Mouse (Mus musculus): ENCODE measurements around the gene Shc3. TPM values are rescaled to one million over a fixed set of nuclear protein-coding genes. Genes with fewer than 3 reads are reported as not detected.

Gene Shc3
- total and polyA plus RNA-seq, 3 experiments = not detected

DNA sequence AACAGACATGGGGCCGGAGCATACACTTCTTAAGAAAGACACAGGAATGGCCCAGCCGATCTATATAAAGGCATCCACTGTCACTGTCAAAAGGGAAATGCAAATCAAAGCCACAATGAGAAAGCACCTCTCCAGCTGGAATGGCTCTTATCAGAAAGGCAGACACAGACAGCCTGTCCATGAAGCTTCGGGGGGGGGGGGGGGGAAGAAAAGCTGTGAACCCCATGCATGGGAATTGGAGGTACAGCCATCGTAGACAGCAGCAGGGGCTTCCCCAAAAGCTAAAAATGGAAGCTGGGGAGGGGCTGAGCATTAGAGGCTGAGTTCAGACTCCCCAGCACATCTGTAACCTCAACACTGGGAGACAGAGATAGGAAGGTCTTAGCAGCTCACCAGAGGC, 181.3 kb downstream of the Shc3 start:
- Histone ChIP-seq H3K9me3 (replicated peaks; ENCODE audit: insufficient read depth, low read length) (no peaks in the 10 kb centered on the region), H3K9ac (ENCODE audit: control insufficient read depth, low read depth, low read length, poor library complexity, severe bottlenecking) (no peak overlapping the region), H3K27me3 (ENCODE audit: control insufficient read depth in 1 of 2, insufficient read depth in 2 of 2, low read length in 2 of 2) (no peaks in the 10 kb centered on the region), H3K27ac (ENCODE audit: control insufficient read depth, low read depth, low read length) (no peak overlapping the region), H3K79me2 (ENCODE audit: control insufficient read depth, insufficient read depth, low read length, poor library complexity) (no peaks in the 10 kb centered on the region), H3K36me3 (ENCODE audit: control insufficient read depth in 1 of 2, insufficient read depth in 2 of 2, low read length in 2 of 2) (no peaks in the 10 kb centered on the region), H3K4me1 (ENCODE audit: control insufficient read depth in 1 of 2, insufficient read depth in 2 of 2, low read length in 2 of 2) (no peaks in the 10 kb centered on the region), H3K4me3 (ENCODE audit: control insufficient read depth in 1 of 2, insufficient read depth in 1 of 2, low read depth in 2 of 2, low read length in 2 of 2) (no peak overlapping the region)
- DNase-seq (ENCODE audit: low read depth, low spot score) = no peak
- no peak for TF ChIP-seq TAL1 (IDR thresholded peaks at IDR 0.05; ENCODE audit: low read length)
- no peak for TF ChIP-seq ZNF384 (IDR thresholded peaks at IDR 0.05; ENCODE audit: low read depth, low read length)
- no peak for TF ChIP-seq MAFK (IDR thresholded peaks at IDR 0.05; ENCODE audit: borderline replicate concordance, low read depth, low read length)
- no peak for TF ChIP-seq E2F4 (IDR thresholded peaks at IDR 0.05; ENCODE audit: borderline replicate concordance, low read depth, low read length)
- TF ChIP-seq TCF12 (IDR thresholded peaks at IDR 0.05; ENCODE audit: low read depth, low read length) = no peak
- no peak for TF ChIP-seq NRF1 (IDR thresholded peaks at IDR 0.05; ENCODE audit: insufficient read depth, low read depth, low read length, poor library complexity, severe bottlenecking)
- TF ChIP-seq RCOR1 (IDR thresholded peaks at IDR 0.05; ENCODE audit: low read depth, low read length) = no peak
- TF ChIP-seq ZC3H11A (IDR thresholded peaks at IDR 0.05; ENCODE audit: low read depth, low read length) = no peak
- no peak for TF ChIP-seq USF2 (IDR thresholded peaks at IDR 0.05; ENCODE audit: borderline replicate concordance in 1 of 2, insufficient read depth in 1 of 2, low read depth in 1 of 2, low read length in 2 of 2)
- TF ChIP-seq POLR2A (IDR thresholded peaks at IDR 0.05; ENCODE audit: control insufficient read depth in 1 of 2, insufficient read depth in 1 of 2, low read depth in 1 of 2, low read length in 2 of 2, poor library complexity in 1 of 2) = no peak
- no peak for TF ChIP-seq BHLHE40 (IDR thresholded peaks at IDR 0.05; ENCODE audit: borderline replicate concordance, low read depth, low read length)

DNA sequence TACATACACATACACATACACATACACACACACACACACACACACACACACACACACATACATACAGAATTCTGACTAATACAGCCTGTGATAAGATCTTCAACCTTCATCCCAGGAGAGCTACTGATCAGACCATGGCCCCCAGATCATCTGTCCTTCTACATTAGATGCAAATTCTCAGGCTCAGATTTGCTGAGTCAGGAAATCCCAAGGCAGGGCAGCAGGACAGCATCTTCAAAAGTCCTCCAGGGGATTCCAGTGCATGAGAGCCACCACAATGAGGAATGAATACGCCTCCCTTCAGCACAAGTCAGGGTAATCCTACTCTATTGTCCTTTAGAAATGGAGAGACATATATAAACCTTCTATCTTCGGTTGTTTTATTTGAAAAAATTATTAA, 184.3 kb downstream of the Shc3 start:
- no peak overlapping the region for H3K27ac ChIP-seq (ENCODE audit: control insufficient read depth, low read depth, low read length)
- no peaks in the 10 kb centered on the region for H3K36me3 ChIP-seq (ENCODE audit: control insufficient read depth in 1 of 2, insufficient read depth in 2 of 2, low read length in 2 of 2)

GRCm38 (mm10) chr13:51381498-51381897, 187.7 kb downstream of the Shc3 start:
- DNase-seq (ENCODE audit: low read depth, low spot score) = no peak
- no peaks in the 10 kb centered on the region for H3K36me3 ChIP-seq (ENCODE audit: control insufficient read depth in 1 of 2, insufficient read depth in 2 of 2, low read length in 2 of 2)
- no peaks in the 10 kb centered on the region for H3K9me3 ChIP-seq (replicated peaks; ENCODE audit: insufficient read depth, low read length)
- TF ChIP-seq ZNF384 (IDR thresholded peaks at IDR 0.05; ENCODE audit: low read depth, low read length) = no peak
- TF ChIP-seq USF2 (IDR thresholded peaks at IDR 0.05; ENCODE audit: borderline replicate concordance in 1 of 2, insufficient read depth in 1 of 2, low read depth in 1 of 2, low read length in 2 of 2) = no peak
- no peak for TF ChIP-seq POLR2AphosphoS2 (IDR thresholded peaks at IDR 0.05; ENCODE audit: low read length)
- no peak for TF ChIP-seq ETS1 (IDR thresholded peaks at IDR 0.05; ENCODE audit: low read depth, low read length)
- no peak for TF ChIP-seq BHLHE40 (IDR thresholded peaks at IDR 0.05; ENCODE audit: borderline replicate concordance, low read depth, low read length)
- TF ChIP-seq TCF12 (IDR thresholded peaks at IDR 0.05; ENCODE audit: low read depth, low read length) = no peak
- TF ChIP-seq CHD1 (IDR thresholded peaks at IDR 0.05; ENCODE audit: low read depth, low read length) = no peak
- no peak for TF ChIP-seq USF1 (IDR thresholded peaks at IDR 0.05; ENCODE audit: low read depth, low read length)
- no peak for TF ChIP-seq GATA1 (IDR thresholded peaks at IDR 0.05; ENCODE audit: low read depth, low read length)
- no peak for TF ChIP-seq MEF2A (IDR thresholded peaks at IDR 0.05; ENCODE audit: extremely low read depth, insufficient replicate concordance, low read depth, low read length, poor library complexity, severe bottlenecking)
- TF ChIP-seq SIN3A (IDR thresholded peaks at IDR 0.05; ENCODE audit: low read length) = no peak
- TF ChIP-seq TAL1 (IDR thresholded peaks at IDR 0.05; ENCODE audit: low read length) = no peak
- TF ChIP-seq ZKSCAN1 (IDR thresholded peaks at IDR 0.05; ENCODE audit: low read depth, low read length) = no peak
- TF ChIP-seq JUND (IDR thresholded peaks at IDR 0.05; ENCODE audit: low read depth, low read length) = no peak
- no peak for TF ChIP-seq TBP (IDR thresholded peaks at IDR 0.05; ENCODE audit: low read depth, low read length)
- TF ChIP-seq CHD2 (IDR thresholded peaks at IDR 0.05; ENCODE audit: low read length) = no peak
- TF ChIP-seq MAX (IDR thresholded peaks at IDR 0.05; ENCODE audit: low read length) = no peak
- TF ChIP-seq ZC3H11A (IDR thresholded peaks at IDR 0.05; ENCODE audit: low read depth, low read length) = no peak
- TF ChIP-seq EP300 (IDR thresholded peaks at IDR 0.05; ENCODE audit: low read depth in 1 of 2, low read length in 2 of 2) = no peak

More for the DNA sequence above, 184.3 kb downstream of the Shc3 start:
- no peaks in the 10 kb centered on the region for H3K79me2 ChIP-seq (ENCODE audit: control insufficient read depth, insufficient read depth, low read length, poor library complexity)
- TF ChIP-seq MAFK (IDR thresholded peaks at IDR 0.05; ENCODE audit: borderline replicate concordance, low read depth, low read length) (0 out of 2 replicates have a peak, but pooled peaks have one; percentile 9), ZKSCAN1 (IDR thresholded peaks at IDR 0.05; ENCODE audit: low read depth, low read length) (no peak), RAD21 (IDR thresholded peaks at IDR 0.05; ENCODE audit: low read depth, low read length) (no peak)
- H3K4me3 ChIP-seq (ENCODE audit: control insufficient read depth in 1 of 2, insufficient read depth in 1 of 2, low read depth in 2 of 2, low read length in 2 of 2) = no peak overlapping the region
- no peaks in the 10 kb centered on the region for H3K4me1 ChIP-seq (ENCODE audit: control insufficient read depth in 1 of 2, insufficient read depth in 2 of 2, low read length in 2 of 2)
- no peak for DNase-seq (ENCODE audit: low read depth, low spot score)
- no peaks in the 10 kb centered on the region for H3K27me3 ChIP-seq (ENCODE audit: control insufficient read depth in 1 of 2, insufficient read depth in 2 of 2, low read length in 2 of 2)
- no peaks in the 10 kb centered on the region for H3K9me3 ChIP-seq (replicated peaks; ENCODE audit: insufficient read depth, low read length)
- no peak overlapping the region for H3K9ac ChIP-seq (ENCODE audit: control insufficient read depth, low read depth, low read length, poor library complexity, severe bottlenecking)

More at GRCm38 (mm10) chr13:51381498-51381897, 187.7 kb downstream of the Shc3 start:
- H3K27ac ChIP-seq (ENCODE audit: control insufficient read depth, low read depth, low read length) = no peak overlapping the region
- H3K9ac ChIP-seq (ENCODE audit: control insufficient read depth, low read depth, low read length, poor library complexity, severe bottlenecking) = no peak overlapping the region
- H3K4me3 ChIP-seq (ENCODE audit: control insufficient read depth in 1 of 2, insufficient read depth in 1 of 2, low read depth in 2 of 2, low read length in 2 of 2) = no peak overlapping the region
- H3K79me2 ChIP-seq (ENCODE audit: control insufficient read depth, insufficient read depth, low read length, poor library complexity) = no peaks in the 10 kb centered on the region
- no peaks in the 10 kb centered on the region for H3K27me3 ChIP-seq (ENCODE audit: control insufficient read depth in 1 of 2, insufficient read depth in 2 of 2, low read length in 2 of 2)
- no peaks in the 10 kb centered on the region for H3K4me1 ChIP-seq (ENCODE audit: control insufficient read depth in 1 of 2, insufficient read depth in 2 of 2, low read length in 2 of 2)
